Mouse (Mus musculus): ENCODE results near the gene Ppard.
"Not testable (repeated sequence)": the region's sequence is repeated elsewhere in the genome, so short reads cannot be mapped to it uniquely, and the experiment has no call there.

Ppard gene

DNA sequence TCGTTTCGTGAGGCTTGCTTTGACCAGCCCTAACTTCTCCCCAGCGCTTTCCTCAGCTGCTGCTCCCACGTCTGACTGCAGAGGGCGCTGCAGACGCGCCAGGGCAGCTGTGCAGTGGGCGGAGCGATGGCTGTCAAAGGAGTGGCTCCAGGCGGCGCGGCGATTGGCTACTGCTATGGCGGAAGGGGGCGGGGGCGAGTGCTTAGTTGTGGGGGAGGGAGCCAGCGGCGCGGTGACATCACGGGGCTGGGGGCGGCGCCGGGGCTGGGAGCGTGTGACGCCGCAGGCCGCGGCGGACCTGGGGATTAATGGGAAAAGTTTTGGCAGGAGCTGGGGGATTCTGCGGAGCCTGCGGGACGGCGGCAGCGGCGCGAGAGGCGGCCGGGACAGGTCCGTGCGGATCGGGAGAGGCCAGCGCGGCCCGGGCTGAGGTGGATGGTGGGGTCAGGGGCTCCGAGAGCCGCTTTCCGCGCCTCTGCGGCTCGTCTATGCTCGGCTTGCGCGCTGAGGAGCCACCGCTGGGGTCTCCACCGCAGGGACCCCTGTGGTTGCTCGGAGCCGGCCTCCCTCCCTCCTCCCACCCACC lies at the start of gene Ppard:
Ppard (plus strand) TSS at position 226 of the 586 bp plus-strand sequence.
- DNase-seq (ENCODE audit: low read depth, low spot score) = peak; percentile 97

DNA sequence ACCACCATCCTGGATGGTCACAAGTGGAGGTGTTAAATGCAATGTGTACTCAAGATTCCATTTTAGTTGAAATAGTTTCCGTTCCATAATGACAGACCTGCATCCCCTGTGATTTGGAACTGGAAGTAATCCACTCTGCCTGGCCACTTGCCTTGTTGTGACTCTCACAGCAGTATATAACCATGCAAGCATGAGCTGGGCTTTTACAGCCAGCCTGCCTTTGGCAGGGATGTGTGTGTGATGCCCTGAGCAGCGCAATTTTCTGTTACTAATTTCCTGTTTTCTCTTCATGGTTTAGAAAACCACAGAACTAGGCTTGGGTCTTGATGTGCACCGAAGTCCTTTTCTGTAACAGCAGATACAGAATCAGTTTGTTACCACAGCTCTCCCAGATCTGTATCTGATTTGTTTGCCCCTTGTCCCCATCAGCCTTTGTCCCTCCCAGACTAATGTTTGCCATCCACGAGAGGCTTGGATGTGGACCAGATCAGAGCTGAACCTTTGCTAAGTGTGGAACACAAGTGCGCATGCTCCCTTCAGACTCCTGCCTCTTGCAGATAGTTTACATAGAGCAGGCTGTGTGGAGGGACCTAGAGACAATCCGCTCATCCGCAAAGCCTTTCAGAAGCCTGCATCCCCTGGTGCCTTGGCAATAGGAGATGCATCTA lies 47.4 kb upstream of the Ppard start:
- no peak for DNase-seq (ENCODE audit: low read depth, low spot score)

DNA sequence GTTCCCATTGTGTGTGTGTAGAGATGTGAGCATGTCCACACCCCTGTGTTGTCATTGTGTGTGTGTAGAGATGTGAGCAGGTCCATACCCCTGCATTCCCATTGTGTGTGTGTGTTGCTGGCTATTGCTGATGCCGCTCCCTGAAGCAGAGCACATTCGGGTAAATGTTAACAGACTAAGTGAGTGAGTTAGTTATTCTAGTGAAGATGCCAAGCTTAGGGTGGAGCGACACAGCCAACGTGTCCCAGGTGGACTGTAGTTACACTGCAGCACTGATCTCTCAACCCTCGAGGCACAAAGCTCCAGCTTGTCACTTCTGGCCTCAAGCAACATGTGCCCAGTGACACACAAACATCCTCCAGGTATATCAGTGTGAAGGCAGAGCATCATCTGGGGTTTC lies 44.2 kb upstream of the Ppard start:
- no peak for DNase-seq (ENCODE audit: low read depth, low spot score)

DNA sequence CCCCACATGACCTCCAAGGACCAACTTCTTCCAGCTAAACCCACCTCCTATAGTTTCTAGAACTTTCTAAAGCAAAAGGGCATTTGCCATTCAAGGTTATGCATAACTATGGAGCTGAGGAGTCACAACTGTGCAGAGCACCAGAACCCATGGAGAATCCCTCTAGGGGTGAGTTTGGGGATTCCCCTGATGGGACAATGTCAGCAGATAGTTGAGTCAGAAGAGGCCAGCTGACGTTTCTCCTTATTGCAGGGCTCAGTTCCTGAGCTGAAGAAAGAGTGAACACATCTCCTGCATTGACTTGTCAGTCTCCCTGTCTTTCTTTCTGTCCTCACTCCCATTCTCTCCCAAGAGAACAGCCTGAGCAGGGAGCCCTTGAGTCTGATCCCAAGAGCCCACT lies 39.7 kb upstream of the Ppard start:
- no peak for DNase-seq (ENCODE audit: low read depth, low spot score)

DNA sequence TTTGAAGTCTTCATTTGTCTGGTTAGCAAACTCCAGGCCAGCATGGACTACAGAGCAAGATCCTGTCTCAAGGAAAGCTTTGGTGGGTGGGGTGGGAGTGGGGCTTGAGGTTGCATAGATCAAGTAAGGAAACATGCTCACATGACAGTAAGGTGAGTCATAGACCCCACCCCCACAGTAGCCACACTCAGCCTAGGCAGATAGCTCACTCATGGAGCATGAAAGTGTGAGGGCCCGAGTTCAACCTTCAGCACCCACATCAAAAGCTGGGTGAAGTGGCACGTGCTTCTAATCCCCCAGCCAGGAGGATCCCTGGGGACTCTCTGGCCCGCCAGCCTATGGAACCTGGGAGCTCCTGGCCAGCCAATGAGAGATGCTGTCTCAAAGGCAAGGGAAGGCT lies 38.9 kb upstream of the Ppard start:
- DNase-seq (ENCODE audit: low read depth, low spot score) = no peak

DNA sequence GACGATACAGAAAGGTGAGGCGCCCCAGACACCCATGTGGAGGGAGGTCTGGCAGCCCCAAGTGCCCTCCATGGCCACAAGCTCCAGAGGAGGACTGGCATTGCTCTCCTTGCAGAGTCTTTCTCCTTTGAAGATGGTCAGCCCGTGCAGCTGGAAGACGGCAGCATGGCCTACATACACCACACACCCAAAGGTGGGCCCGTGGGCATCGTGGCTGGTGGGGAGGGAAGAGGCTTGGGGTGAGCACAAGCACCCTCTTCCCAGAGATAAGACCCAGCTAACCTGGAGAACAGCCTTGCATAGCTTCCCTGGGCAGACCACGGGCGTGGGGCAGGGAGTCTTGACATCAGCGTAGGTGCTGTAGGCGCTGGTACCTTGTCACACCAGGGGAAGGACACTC lies 37.5 kb upstream of the Ppard start:
- DNase-seq (ENCODE audit: low read depth, low spot score) = no peak

DNA sequence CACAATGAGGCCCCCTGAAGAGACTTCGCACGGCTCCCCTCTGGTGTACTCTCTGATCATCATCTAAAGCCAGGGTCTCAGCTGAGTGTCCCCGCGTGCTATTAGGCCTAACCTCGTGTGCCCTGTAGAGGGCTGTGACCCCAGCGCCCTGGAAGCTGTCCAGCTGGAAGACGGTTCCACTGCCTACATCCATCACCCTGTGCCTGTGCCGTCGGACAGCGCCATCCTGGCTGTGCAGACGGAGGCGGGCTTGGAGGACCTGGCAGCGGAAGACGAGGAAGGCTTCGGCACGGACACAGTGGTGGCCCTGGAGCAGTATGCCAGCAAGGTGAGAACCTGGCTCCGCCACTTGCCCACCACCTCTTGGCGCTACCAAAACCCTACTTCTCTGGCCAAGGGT lies 34.9 kb upstream of the Ppard start:
- DNase-seq (ENCODE audit: low read depth, low spot score) = no peak

DNA sequence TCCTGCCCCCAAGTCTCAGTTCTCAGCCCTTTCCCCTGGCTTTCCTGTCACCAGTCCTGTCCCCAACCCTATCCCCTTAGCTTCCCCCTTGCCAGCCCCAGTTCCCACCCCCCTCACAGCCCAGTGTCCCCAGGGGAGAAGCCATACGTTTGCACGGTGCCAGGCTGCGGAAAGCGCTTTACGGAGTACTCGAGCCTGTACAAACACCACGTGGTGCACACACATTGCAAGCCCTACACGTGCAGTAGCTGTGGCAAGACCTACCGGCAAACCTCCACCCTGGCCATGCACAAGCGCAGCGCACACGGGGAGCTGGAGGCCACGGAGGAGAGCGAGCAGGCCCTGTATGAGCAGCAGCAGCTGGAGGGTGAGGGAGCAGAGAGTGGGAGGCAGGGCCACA lies 30.5 kb upstream of the Ppard start:
- DNase-seq (ENCODE audit: low read depth, low spot score) = no peak

DNA sequence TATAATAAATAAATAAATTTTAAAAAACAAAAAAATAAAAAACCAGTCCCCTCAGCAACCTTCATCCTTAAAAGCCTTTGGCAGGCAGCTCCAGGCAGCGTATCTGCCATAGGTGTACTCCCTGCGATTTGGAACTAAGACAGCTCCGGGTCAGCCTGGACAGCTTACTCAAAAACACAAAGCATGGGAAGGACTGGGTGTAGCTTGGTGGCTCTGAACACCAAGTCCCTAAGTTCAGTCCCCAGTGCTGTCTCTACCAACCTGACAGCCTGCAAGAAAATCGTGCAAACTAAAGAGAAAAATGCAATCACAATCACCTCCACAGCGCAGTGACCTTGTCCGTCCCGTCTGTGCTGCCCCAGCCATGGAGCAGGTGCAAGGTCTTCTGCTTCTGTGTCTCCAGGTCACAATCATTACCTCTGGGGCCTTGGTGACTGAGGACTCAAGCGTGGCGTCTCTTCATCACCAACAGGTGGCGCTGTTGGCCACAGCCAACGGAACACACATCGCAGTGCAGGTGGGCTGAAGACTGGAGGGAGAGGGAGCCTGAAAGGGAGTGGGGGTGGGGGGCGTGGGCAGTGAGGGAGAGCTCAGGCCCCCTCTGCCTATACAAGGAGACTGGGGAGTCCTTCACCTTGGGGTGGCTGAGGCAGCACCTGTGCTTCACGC lies 28.3 kb upstream of the Ppard start:
- peak; percentile 81 for DNase-seq (ENCODE audit: low read depth, low spot score)

DNA sequence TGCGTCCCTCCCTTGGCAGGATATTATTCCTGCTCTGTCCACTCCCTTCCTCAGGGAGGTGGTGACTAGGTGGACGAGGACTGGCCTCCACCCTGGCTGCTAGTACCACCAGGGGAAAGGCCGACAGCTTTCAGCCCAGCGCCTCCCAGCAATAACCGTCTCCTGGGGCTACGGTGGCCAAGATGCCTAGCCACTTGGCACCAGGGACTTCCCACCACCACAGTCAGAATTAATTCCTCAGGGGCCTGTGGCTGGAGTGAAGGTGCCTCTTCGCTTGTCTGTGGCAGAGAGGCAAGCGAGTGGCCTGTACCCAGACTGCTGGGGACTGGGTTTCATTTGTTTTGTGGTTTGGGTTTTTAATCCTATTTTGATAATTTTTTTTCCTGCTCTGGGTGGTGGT lies 27.1 kb upstream of the Ppard start:
- DNase-seq (ENCODE audit: low read depth, low spot score) = no peak

DNA sequence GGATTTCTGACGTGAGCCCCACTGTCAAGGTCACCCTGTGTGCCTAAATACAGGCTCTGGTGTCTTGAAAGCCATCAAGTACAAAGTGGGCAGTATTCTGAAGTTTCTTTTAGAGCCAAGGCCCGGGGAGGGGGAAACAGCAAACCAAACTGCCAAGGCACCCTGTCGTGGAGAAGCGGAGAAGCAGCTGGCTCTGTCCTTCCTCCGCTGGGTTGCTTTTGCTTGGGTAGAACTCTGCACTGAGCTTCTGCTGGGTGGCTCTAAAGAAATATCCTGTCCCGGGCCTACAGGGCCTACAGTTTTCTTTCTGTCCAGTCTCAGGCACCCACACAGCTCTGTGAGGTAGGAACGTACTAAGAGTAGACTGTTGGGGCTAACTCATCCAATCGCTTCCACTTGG lies 25.4 kb upstream of the Ppard start:
- no peak for DNase-seq (ENCODE audit: low read depth, low spot score)

DNA sequence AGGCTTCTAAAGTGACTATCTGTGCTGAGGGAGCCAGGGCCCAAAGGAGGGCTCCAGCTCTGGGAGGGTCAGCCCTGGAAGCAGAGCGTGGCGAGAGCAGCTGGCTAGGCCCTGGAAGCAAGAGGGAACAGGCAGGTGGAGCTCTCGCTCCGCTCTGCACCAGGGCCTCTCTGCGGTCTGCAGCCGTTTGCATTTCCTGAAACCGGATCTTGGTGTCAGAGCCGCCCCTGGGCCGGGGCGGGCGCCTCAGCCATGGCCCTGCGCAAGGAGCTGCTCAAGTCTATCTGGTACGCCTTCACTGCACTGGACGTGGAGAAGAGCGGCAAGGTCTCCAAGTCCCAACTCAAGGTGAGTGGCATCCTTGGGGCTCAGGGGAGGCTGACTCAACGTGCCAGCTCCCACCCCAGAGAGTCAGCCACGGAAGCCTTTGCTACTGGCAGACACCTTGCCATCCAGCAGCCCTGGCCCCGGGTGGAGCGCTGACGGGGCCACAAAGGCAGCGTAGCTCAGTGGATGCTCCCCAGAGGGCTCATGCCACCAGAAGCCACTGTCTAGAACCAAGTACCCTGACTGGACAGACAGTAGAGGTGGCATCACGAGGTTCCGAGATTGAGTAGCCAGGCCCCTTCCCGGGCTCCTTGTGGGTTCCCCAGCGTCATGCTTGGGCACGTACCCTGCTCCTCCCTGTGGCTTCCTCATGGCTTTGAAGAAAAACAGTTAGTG lies 24.7 kb upstream of the Ppard start, which contains the start of gene Def6:
Def6 (plus strand) TSS at position 188 of the 723 bp plus-strand sequence.
- DNase-seq (ENCODE audit: low read depth, low spot score) = peak; percentile 78

DNA sequence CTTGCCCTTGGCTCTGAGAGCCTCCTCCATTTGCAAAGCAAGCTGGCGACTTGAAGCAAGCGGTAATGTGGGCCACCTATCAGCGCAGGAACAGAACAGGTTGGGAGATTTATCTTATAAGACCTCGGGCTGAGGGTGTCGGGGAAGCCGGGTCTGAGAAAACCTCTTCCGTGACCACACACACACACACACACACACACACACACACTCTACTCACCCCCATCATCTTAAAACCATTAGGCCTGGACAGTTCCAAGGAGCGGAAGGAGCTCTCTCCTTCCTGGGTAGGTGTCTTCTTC lies 24.2 kb upstream of the Ppard start:
- DNase-seq (ENCODE audit: low read depth, low spot score) = no peak

DNA sequence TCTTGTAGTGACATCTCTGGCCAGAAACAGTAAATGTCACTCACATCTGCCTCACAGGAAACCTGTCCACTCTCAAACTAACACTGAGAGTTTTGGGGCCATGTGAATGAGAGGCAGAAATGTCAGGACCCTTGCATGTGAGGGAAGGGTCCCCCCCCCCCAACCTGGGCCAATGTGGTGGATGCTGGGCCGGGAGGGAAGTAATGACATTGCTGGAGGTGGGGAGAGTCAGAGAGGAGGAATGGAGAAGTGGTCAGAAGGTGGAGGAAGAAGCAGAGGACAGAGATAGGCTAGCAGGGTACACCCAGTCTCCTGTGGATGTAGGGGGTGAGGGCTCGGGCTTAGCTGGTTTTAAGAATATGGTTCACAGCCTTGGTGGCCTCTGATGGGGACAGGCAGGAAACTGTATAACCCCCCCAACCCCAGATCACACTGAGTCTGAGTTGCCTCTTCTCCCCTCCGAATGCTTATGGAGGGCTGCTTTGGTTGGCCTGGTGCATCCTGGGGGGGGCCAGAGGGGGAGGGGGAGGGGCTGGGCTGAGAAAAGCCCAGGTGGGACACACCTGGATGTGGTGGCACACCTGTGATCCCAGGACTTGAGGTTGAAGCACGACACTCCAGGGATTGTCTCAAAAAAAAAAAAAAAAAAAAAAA lies 22.9 kb upstream of the Ppard start:
- no peak for DNase-seq (ENCODE audit: low read depth, low spot score)

DNA sequence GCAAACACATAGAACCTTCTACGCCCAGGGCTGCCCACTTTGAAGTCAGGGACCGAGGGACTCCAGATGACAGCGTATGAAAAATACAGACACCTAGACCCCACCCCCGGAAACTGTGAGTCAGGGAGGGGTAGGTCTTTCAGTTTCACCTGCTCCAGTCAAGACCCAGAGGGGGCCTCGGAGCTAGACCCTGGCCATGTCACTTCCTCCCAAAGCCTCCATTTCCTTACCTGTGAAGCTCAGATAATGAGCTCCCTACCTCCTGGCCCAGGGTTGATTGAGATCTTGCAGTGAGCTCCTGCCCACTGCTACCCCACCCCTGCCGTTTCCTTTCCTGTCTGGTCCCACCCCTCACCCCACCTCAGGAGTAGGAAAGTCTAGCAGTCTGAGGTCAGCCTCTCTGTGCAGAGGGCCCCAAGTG lies 20.6 kb upstream of the Ppard start:
- DNase-seq (ENCODE audit: low read depth, low spot score) = no peak

DNA sequence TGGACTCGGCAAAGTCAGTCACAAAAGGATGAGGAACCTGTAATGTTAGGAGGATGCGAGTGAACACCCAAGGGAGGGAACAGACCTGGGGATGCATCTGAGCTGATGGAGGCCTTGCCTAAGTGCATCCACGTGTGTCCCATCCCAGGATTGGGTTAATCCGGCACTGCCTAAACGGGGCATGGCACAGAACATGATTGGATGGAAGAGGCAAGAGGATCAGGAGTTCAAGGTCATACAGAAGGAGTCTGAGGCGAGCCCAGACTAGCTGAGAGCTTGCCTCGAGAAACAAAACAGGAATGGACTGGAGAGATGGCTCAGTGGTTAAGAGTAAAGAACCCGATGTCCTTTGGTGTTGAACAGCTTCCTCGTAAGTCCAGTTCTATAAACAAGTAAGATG lies 20.1 kb upstream of the Ppard start:
- DNase-seq (ENCODE audit: low read depth, low spot score) = no peak

DNA sequence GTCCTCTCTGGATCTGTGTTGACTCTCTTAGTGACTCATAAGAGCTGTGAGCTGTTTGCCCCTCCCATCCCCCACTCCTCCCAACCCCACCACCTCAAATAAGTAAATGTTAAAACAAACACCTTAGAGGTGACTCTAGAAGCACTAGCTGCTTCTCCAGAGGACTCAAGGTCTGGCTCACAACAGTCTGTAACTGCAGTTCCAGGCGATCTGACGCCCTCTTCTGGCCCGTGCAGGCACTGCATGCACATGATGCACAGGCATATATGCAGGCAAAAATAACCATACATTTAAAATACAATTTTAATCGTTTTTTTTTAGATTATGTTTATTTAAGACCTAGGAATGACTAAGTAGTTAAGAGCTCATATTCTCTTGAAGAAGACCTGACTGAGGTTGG lies 19.3 kb upstream of the Ppard start:
- DNase-seq (ENCODE audit: low read depth, low spot score) = no peak

DNA sequence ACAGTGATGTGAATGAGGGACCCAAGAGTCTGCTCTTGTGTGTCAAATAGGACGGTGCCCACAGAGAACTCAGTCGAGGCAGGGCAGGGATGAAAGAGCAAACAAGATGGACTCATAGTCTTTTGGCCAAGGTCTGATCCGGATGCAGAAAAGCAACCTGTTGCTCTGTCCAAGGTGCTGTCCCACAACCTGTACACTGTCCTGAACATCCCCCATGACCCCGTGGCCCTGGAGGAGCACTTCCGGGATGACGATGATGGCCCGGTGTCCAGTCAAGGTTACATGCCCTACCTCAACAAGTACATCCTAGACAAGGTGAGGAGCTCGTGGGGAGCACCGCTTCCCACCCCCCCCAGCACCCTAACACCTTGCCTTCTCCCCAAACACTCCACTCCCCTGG lies 15.7 kb upstream of the Ppard start:
- no peak for DNase-seq (ENCODE audit: low read depth, low spot score)

DNA sequence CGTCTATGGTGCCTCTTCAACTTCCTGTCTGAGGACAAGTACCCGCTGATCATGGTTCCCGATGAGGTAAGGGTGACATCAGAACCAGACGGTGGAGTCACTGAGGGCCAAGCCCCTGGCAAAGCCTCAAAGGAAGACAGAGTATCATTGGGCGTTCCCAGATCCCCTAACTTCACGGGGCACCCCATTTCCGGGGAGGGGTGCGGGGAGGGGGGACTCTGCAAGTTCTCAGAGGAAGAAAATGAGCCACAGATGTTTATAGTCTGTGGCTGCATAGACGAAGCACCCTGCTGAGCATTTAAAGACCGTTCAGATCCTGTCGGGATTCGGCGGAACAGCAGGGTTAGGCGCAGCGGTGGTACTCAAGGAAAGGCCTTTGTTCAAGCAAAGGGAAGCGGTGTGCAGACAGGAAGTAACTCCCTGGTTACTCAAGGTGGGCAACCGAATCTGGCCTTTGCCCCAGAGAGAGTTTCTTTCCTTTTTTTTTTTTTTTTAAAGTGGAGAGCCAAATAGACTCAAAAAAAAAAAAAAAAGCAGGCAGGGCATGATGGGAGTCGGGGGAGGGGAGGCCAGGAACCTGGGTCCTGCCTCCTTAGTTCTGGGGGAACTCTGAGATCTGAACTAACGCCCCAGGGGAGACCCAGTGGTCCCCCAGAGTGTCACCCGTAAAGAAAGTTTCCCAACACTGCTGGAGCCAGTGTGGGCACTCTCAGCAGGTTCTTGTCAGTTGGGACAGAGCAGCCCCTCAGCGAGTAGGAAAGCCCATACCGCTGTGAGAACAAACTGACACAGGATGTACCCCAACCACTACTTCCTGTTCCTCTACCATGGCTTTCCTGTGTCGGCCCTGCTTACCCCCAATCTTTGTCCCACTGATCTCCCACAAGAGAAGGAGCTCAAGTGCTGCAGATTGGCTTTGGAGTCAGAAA lies 14.5 kb upstream of the Ppard start:
- DNase-seq (ENCODE audit: low read depth, low spot score) = no peak

DNA sequence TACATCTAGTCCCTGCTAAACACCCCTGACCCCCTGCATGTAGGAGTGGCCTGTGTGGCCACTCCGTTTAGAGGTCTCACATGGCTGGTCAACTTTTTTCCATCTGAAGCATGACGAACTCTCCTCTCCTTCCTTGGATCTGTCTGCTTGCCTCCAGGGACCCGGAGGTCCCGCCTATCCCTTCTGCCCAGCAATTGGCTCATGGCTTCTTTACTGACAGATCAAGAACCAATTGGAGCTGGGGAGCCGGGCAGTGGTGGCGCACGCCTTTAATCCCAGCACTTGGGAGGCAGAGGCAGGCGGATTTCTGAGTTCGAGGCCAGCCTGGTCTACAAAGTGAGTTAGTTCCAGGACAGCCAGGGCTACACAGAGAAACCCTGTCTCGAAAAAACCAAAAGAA lies 10.0 kb upstream of the Ppard start:
- DNase-seq (ENCODE audit: low read depth, low spot score) = not testable (repeated sequence)

All from mesoderm, embryonic 11.5 days (tissue).